Mouse (Mus musculus): ENCODE data around the gene Pabpc6. TPM values are rescaled to one million over a fixed set of nuclear protein-coding genes. Genes with fewer than 3 reads are reported as not detected.

The Pabpc6 gene
- polyA plus RNA-seq, 1 experiment from 2014 or later, result not detected

DNA sequence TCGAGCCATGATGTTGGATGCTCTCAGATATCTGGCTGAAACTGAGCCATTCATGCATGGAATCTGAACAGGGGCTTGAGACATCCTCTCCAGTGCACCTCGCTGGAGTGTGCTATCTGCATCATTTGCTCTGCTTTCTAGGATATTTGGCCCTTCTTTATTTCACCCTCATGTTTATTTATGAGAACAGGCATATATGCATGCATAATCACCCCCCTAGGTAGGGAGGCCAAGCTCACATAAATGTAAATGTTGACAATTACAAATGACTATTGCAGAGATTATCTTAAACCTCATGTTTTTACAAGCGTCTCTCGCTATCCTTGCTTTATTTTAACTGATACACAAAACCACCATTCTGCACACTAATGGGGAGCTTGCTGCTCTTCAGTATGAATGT, 21.9 kb downstream of the Pabpc6 start:
- Histone ChIP-seq H3K4me2 (no peak overlapping the region), H3K9ac (no peak overlapping the region), H3K4me3 (replicated peaks) (no peak overlapping the region), H3K27ac (no peak overlapping the region), H3K9me3 (no peaks in the 10 kb centered on the region), H3K36me3 (replicated peaks) (no peaks in the 10 kb centered on the region), H3K27me3 (no peaks in the 10 kb centered on the region), H3K4me1 (peaks cover 16% of the 10 kb centered on the region)
- 57% methylated on average over 4 of the region's 4 CpGs for WGBS
- no peak for ATAC-seq (ENCODE audit: low FRiP score)

DNA sequence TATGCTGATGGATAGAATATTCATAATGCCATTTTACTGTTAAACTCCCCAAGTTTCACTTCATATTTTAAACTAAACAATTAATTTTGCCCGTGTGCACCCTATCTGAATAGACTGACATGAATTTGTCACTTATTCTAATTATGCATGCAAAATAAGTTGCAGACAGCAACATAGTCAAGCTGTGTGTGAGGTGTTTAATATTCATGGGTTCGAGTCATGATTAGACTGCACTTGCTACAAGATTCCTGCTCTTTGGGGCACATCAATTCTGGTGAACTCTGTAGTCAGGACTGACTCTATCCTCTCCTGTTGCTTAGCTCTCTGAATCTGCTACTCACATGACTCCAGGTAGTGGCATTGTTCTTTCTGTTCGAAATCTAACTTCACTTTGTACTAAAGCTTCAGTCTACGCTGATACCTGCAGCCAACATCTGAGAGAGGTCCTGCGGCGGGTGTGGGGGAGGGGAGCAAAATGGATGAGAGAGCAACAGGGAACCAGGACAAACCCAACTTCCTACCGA, 25.8 kb downstream of the Pabpc6 start:
- ATAC-seq (ENCODE audit: low FRiP score), result no peak
- WGBS, result 76% methylated on average over 7 of the region's 7 CpGs
- Histone ChIP-seq H3K4me1 (peaks cover 16% of the 10 kb centered on the region), H3K4me2 (no peak overlapping the region), H3K9ac (no peak overlapping the region), H3K27me3 (no peaks in the 10 kb centered on the region), H3K9me3 (no peaks in the 10 kb centered on the region), H3K36me3 (replicated peaks) (no peaks in the 10 kb centered on the region), H3K4me3 (replicated peaks) (no peak overlapping the region), H3K27ac (no peak overlapping the region)

DNA sequence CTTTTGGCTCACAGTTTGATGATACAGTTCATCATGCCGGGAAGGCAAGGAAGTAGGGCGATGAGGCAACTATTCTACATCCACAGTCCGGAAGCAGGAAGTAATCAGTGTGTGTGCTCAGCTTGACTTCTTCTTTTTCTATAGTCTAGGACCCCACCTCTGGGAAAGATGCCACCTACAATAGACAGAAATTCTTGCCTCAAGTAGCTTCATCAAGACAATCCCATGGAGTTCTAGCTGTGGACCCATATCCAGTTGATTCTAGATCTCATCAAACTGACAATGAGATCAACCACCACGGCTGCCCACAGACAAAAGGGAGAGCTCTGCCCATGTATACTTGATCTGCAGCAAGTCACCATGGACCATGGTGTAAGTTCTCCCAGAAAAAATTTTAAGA, 32.5 kb downstream of the Pabpc6 start:
- Histone ChIP-seq H3K4me1 (peaks cover 2% of the 10 kb centered on the region; the same call in 1 of the 2 replicates), H3K4me2 (no peak overlapping the region), H3K9me3 (no peaks in the 10 kb centered on the region), H3K27ac (no peak overlapping the region), H3K36me3 (replicated peaks) (no peaks in the 10 kb centered on the region), H3K9ac (no peak overlapping the region), H3K4me3 (replicated peaks) (no peak overlapping the region), H3K27me3 (no peaks in the 10 kb centered on the region)
- no peak for ATAC-seq (ENCODE audit: low FRiP score)
- WGBS, result 95% methylated on average over 4 of the region's 4 CpGs

DNA sequence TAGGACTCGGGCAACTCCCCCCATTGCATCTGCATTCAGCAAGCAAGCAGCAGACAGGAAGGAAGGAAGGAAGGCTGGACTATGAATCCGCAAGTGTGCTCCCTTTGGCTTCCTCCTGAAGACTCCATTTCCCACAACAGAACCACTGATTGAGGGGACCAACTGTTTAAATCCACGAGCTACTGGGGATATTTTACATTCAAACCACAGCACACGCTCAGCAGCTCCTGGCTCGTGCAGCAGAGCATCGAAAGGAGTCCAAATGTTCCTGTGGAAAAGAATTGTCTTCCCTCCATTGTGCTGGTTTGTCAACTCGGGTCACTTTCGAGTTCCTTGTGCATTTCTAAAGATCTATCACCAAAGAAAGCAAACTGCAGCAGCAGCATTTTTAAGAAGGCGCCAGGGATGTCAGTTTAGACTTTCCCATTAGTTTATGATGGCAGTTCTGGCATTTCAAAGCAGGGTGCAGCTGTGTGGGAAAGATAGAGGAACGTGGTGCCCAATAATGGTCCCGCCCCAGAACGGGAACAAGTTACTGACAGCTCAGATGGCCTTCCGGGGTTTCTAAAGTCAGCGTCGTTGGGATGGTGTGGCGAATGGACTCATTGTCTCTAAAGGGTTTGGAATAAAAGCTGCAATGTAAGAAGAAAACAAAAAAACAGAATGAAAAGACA, 36.8 kb downstream of the Pabpc6 start:
- H3K9me3 ChIP-seq, result no peaks in the 10 kb centered on the region
- no peaks in the 10 kb centered on the region for H3K36me3 ChIP-seq (replicated peaks)
- H3K4me2 ChIP-seq, result no peak overlapping the region
- 76% methylated on average over 16 of the region's 16 CpGs for WGBS
- H3K27me3 ChIP-seq, result no peaks in the 10 kb centered on the region
- no peak overlapping the region for H3K9ac ChIP-seq
- H3K27ac ChIP-seq, result no peak overlapping the region
- ATAC-seq (ENCODE audit: low FRiP score), result no peak
- peaks cover 13% of the 10 kb centered on the region; the same call in 1 of the 2 replicates for H3K4me1 ChIP-seq
- no peak overlapping the region for H3K4me3 ChIP-seq (replicated peaks)

DNA sequence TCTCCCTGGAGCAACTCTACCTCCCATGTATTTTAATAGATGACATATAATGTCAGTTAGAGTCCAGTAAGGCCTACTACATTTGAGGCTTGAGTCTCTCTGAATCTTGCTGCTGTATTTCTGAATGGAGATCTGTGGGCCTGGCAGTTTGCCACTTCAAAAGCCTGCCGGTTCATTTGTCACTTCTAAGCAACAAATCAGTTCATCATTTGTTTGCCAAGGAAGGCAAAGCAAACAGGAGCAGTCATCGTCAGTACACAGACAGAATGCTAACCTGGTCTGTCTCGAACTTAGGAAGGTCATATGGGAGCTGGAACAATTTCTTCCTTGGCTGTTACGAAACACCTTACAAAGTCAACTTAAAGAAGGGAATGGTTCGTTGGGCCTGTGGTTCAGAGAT, 37.4 kb downstream of the Pabpc6 start:
- no peaks in the 10 kb centered on the region for H3K9me3 ChIP-seq
- peaks cover 13% of the 10 kb centered on the region; the same call in 1 of the 2 replicates for H3K4me1 ChIP-seq
- H3K27ac ChIP-seq, result no peak overlapping the region
- no peak for ATAC-seq (ENCODE audit: low FRiP score)
- 68% methylated on average over 5 of the region's 5 CpGs for WGBS
- no peak overlapping the region for H3K9ac ChIP-seq
- H3K27me3 ChIP-seq, result no peaks in the 10 kb centered on the region
- H3K36me3 ChIP-seq (replicated peaks), result no peaks in the 10 kb centered on the region
- H3K4me3 ChIP-seq (replicated peaks), result no peak overlapping the region
- no peak overlapping the region for H3K4me2 ChIP-seq

DNA sequence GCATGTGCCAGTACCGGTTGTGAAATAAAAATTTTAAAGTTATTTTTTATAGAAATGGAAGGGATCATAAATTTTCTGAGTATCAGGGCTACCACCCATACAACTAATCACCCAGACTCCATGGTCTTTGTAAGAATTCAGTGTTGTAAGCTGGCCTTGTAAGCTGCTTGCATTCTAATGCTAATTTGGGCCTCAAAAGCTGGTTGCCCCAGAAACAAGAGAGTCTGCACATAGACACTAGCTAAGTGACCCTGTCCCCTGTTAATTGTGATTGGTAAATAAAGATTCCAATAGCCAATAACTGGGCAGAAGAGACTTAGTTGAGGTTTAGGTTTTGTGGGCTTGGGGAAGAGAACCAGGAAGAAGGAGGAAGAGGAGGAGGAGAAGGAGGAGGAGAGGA, 38.4 kb downstream of the Pabpc6 start:
- Histone ChIP-seq H3K4me2 (no peak overlapping the region), H3K9ac (no peak overlapping the region), H3K9me3 (no peaks in the 10 kb centered on the region), H3K27me3 (no peaks in the 10 kb centered on the region), H3K36me3 (replicated peaks) (no peaks in the 10 kb centered on the region), H3K4me1 (peaks cover 13% of the 10 kb centered on the region; the same call in 1 of the 2 replicates), H3K27ac (no peak overlapping the region), H3K4me3 (replicated peaks) (no peak overlapping the region)
- ATAC-seq (ENCODE audit: low FRiP score), result no peak
- WGBS, result 61% methylated on average over 1 of the region's 1 CpGs

DNA sequence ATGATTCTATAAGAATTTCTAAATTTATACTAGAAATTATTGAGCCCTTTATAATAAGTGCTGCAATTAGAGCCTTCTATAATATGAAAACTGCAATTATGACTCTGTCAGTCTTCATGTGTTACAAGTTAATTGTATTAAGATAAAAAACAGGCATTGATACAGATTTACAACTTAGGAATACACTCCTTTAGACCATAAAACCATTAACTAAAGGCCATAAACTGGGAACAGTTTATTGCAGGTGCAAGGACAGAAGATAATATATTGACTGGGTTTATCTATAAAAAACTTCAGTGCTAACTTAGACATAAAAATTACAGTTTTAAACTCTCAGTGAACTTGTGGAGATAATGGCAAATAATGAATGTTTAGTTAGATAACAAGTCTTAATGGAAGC, 42.5 kb downstream of the Pabpc6 start:
- Histone ChIP-seq H3K9ac (no peak overlapping the region), H3K27me3 (no peaks in the 10 kb centered on the region), H3K36me3 (replicated peaks) (no peaks in the 10 kb centered on the region), H3K4me3 (replicated peaks) (no peak overlapping the region), H3K4me1 (peaks cover 11% of the 10 kb centered on the region; the same call in 1 of the 2 replicates), H3K27ac (no peak overlapping the region), H3K4me2 (no peak overlapping the region), H3K9me3 (no peaks in the 10 kb centered on the region)
- ATAC-seq (ENCODE audit: low FRiP score), result no peak

Other genes starting within 250 kb of the Pabpc6 start
- gene Gm17728, start 247.7 kb downstream of the Pabpc6 start, polyA plus RNA-seq (2016; fragmentation: Nextera tagmentation; extraction: Ambion mirVana), result not detected in 2 replicates